Mouse (Mus musculus) ES-Bruce4 (cell line): ENCODE data around the gene Ces1b. TPM values are rescaled to one million over a fixed set of nuclear protein-coding genes. Genes with fewer than 3 reads are reported as not detected.

Source experiments
- H3K27ac ChIP-seq: 2 replicates; pipeline ENCODE4 v1.5.1; 2012; ENCODE audit warnings: low read length, inconsistent platforms; ENCODE audit not compliant: insufficient read depth
- H3K27me3 ChIP-seq: 2 replicates; pipeline ENCODE4 v1.6.1; 2012; ENCODE audit warnings: mild to moderate bottlenecking, low read length, inconsistent platforms; ENCODE audit not compliant: control insufficient read depth, poor library complexity, insufficient read depth, severe bottlenecking
- H3K36me3 ChIP-seq: 2 replicates; pipeline ENCODE4 v1.6.1; 2012; ENCODE audit warnings: inconsistent platforms, mild to moderate bottlenecking, low read length, moderate library complexity; ENCODE audit not compliant: control insufficient read depth, poor library complexity, insufficient read depth, severe bottlenecking
- H3K4me1 ChIP-seq: one replicate; pipeline ENCODE4 v1.8.1; 2011; ENCODE audit warnings: low read length; ENCODE audit not compliant: control insufficient read depth, insufficient read depth
- H3K4me3 ChIP-seq: 2 replicates; pipeline ENCODE4 v1.5.1; 2011; ENCODE audit warnings: low read depth, mild to moderate bottlenecking, low read length
- H3K9ac ChIP-seq: 2 replicates; pipeline ENCODE4 v1.6.1; 2012; ENCODE audit warnings: low read depth, mild to moderate bottlenecking, inconsistent platforms; ENCODE audit not compliant: poor library complexity, severe bottlenecking
- H3K9me3 ChIP-seq: replicated peaks from 2 replicates; pipeline ENCODE4 v1.6.1; 2012; ENCODE audit warnings: mild to moderate bottlenecking, low read length, inconsistent platforms; ENCODE audit not compliant: control insufficient read depth, poor library complexity, insufficient read depth, severe bottlenecking
- CTCF ChIP-seq: IDR thresholded peaks from one replicate; pipeline ENCODE4 v1.8.1; 2011; ENCODE audit warnings: low read depth, low read length
- EP300 ChIP-seq: IDR thresholded peaks from 2 replicates; pipeline ENCODE4 v1.6.1; 2011; ENCODE audit warnings: low read depth, low read length; ENCODE audit not compliant: insufficient read depth
- POLR2A ChIP-seq: IDR thresholded peaks from one replicate; pipeline ENCODE4 v1.8.1; 2011; ENCODE audit warnings: low read length; ENCODE audit not compliant: insufficient read depth
- polyA plus RNA-seq: library from polyadenylated mRNA; stranded (reverse); fragments of >200 nt; gene quantifications from 2 replicates; pipeline ENCODE4 v1.2.4, GENCODE M21; 2011; ENCODE audit warnings: low read depth; ENCODE audit not compliant: missing spikeins, insufficient read depth, insufficient read length

Ces1b gene
- polyA plus RNA-seq, 1 experiment: not detected

- H3K4me1 ChIP-seq: no peaks in the 10 kb centered on the region
- no peak within 1 kb of the TSS for H3K9ac ChIP-seq
- no peaks in the 10 kb centered on the region for H3K36me3 ChIP-seq
- no peaks in the 10 kb centered on the region for H3K27me3 ChIP-seq
- no peak for TF ChIP-seq POLR2A
- H3K9me3 ChIP-seq: peaks cover 24% of the 10 kb centered on the region
- H3K4me3 ChIP-seq: no peak within 1 kb of the TSS
- H3K27ac ChIP-seq: no peak within 1 kb of the TSS
Observed at GRCm38 (mm10) chr8:93048092-93048491, 31.7 kb downstream of the Ces1b start, which contains the start of gene Ces1a. Gene Ces1a, minus strand, starts transcription at chr8:93048192.

GRCm38 (mm10) chr8:93043083-93043482 is 36.7 kb downstream of the Ces1b start:
- no peak overlapping the region for H3K4me3 ChIP-seq
- no peak for TF ChIP-seq CTCF
- no peak for TF ChIP-seq POLR2A
- no peak for TF ChIP-seq EP300
- H3K27me3 ChIP-seq: no peaks in the 10 kb centered on the region
- no peaks in the 10 kb centered on the region for H3K36me3 ChIP-seq
- H3K4me1 ChIP-seq: no peaks in the 10 kb centered on the region
- no peak overlapping the region for H3K9ac ChIP-seq
- H3K27ac ChIP-seq: no peak overlapping the region
- 0 out of 2 replicates have a peak, but pooled peaks cover 2% of the 10 kb centered on the region for H3K9me3 ChIP-seq

- no peak overlapping the region for H3K9ac ChIP-seq
- no peak overlapping the region for H3K4me3 ChIP-seq
- no peak overlapping the region for H3K27ac ChIP-seq
- no peaks in the 10 kb centered on the region for H3K9me3 ChIP-seq
- no peaks in the 10 kb centered on the region for H3K4me1 ChIP-seq
- no peak for TF ChIP-seq EP300
- no peak for TF ChIP-seq POLR2A
- no peak for TF ChIP-seq CTCF
- no peaks in the 10 kb centered on the region for H3K36me3 ChIP-seq
- no peaks in the 10 kb centered on the region for H3K27me3 ChIP-seq
Observed at GRCm38 (mm10) chr8:93040776-93041567, 38.8 kb downstream of the Ces1b start.

DNA sequence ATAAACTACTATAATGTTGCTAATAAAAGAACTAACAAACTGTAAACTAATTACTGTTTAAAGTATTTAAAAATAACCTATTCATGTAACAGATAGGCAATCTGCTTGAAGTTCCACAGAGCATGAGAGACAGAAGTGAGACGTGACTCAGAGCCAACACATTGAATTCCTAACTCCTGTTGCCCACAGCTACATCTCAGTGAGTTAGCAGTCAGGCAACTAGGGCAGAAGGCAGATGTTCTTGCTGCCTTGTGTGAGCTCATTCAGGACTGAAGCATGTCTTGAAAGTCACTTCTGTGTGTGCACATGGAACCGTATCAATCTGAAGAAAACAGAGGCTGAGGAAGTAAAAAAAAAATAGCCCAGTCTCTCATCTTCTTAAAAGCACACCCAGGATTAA is 39.6 kb downstream of the Ces1b start:
- no peaks in the 10 kb centered on the region for H3K9me3 ChIP-seq

GRCm38 (mm10) chr8:93038831-93039230 is 41.0 kb downstream of the Ces1b start:
- no peaks in the 10 kb centered on the region for H3K9me3 ChIP-seq
- H3K9ac ChIP-seq: no peak overlapping the region
- H3K27ac ChIP-seq: no peak overlapping the region
- no peaks in the 10 kb centered on the region for H3K36me3 ChIP-seq
- TF ChIP-seq CTCF: no peak
- TF ChIP-seq POLR2A: no peak
- no peak for TF ChIP-seq EP300
- no peaks in the 10 kb centered on the region for H3K4me1 ChIP-seq
- no peak overlapping the region for H3K4me3 ChIP-seq
- H3K27me3 ChIP-seq: no peaks in the 10 kb centered on the region

More for the DNA sequence above, 39.6 kb downstream of the Ces1b start:
- Histone ChIP-seq H3K36me3 (no peaks in the 10 kb centered on the region), H3K27ac (no peak overlapping the region), H3K9ac (no peak overlapping the region), H3K27me3 (no peaks in the 10 kb centered on the region), H3K4me3 (no peak overlapping the region), H3K4me1 (no peaks in the 10 kb centered on the region)
- TF ChIP-seq EP300 (no peak), POLR2A (no peak), CTCF (no peak)

GRCm38 (mm10) chr8:93030664-93031063 is 49.2 kb downstream of the Ces1b start:
- Histone ChIP-seq H3K4me1 (no peaks in the 10 kb centered on the region), H3K36me3 (no peaks in the 10 kb centered on the region), H3K27ac (no peak overlapping the region), H3K4me3 (no peak overlapping the region), H3K9ac (no peak overlapping the region), H3K27me3 (no peaks in the 10 kb centered on the region), H3K9me3 (no peaks in the 10 kb centered on the region)
- no peak for TF ChIP-seq EP300
- TF ChIP-seq POLR2A: no peak
- no peak for TF ChIP-seq CTCF
